Mouse (Mus musculus) forebrain, embryonic 11.5 days (tissue): ENCODE measurements around the gene Tmbim4. TPM values are rescaled to one million over a fixed set of nuclear protein-coding genes. Genes with fewer than 3 reads are reported as not detected.

Experiments used
- ATAC-seq: fragments of 200-750 bp; cut with Nextera tagmentation; replicated peaks from 2 replicates; pipeline ENCODE4 v1.8.0; 2017; ENCODE audit warnings: moderate TSS enrichment; ENCODE audit not compliant: low FRiP score
- DNase-seq: peaks from one replicate; pipeline ENCODE4 v3.0.0-alpha.2; 2017; ENCODE audit warnings: low spot score
- H3K27ac ChIP-seq: fragments of 300-500 bp; sonication (generic); 2 replicates; pipeline ENCODE4 v1.5.1; 2014; ENCODE audit warnings: low read depth, low read length
- H3K27me3 ChIP-seq: fragments of 300-500 bp; sonication (generic); 2 replicates; pipeline ENCODE4 v1.6.1; 2014; ENCODE audit warnings: mild to moderate bottlenecking, low read length, mixed read lengths; ENCODE audit not compliant: control insufficient read depth, insufficient read depth
- H3K36me3 ChIP-seq: fragments of 300-500 bp; sonication (generic); 2 replicates; pipeline ENCODE4 v1.6.1; 2014; ENCODE audit warnings: mild to moderate bottlenecking, low read length, moderate library complexity, mixed read lengths; ENCODE audit not compliant: control insufficient read depth, insufficient read depth
- H3K4me1 ChIP-seq: fragments of 300-500 bp; sonication (generic); replicated peaks from 2 replicates; pipeline ENCODE4 v1.6.1; 2014; ENCODE audit warnings: low read length, mixed read lengths; ENCODE audit not compliant: control insufficient read depth, insufficient read depth
- H3K4me2 ChIP-seq: fragments of 300-500 bp; sonication (generic); 2 replicates; pipeline ENCODE4 v1.6.1; 2014; ENCODE audit warnings: low read depth, mild to moderate bottlenecking, low read length, moderate library complexity, mixed read lengths; ENCODE audit not compliant: severe bottlenecking
- H3K4me3 ChIP-seq: fragments of 300-500 bp; sonication (generic); 2 replicates; pipeline ENCODE4 v1.5.1; 2014; ENCODE audit warnings: low read depth, low read length
- H3K9ac ChIP-seq: fragments of 300-500 bp; sonication (generic); 2 replicates; pipeline ENCODE4 v1.6.1; 2014; ENCODE audit warnings: low read length
- H3K9me3 ChIP-seq: fragments of 300-500 bp; sonication (generic); 2 replicates; pipeline ENCODE4 v1.6.1; 2016; ENCODE audit warnings: low read length, mixed read lengths; ENCODE audit not compliant: control insufficient read depth
- WGBS: fragments of 180-500 bp; shearing (Covaris S2); extraction: QIAGEN DNeasy Blood & Tissue Kit; methylation state at CpG from one replicate; pipeline ENCODE4 v1.1.7; 2014; 5-methylcytosine and 5-hydroxymethylcytosine counted together
- polyA plus RNA-seq: library from polyadenylated mRNA; unstranded; fragments of >200 nt; fragmentation: Nextera tagmentation; extraction: Ambion mirVana; gene quantifications from 2 replicates; pipeline ENCODE4 v1.2.1, GENCODE M21; 2014

The Tmbim4 gene
- polyA plus RNA-seq, 1 experiment from 2014 or later = 74.0 TPM

- DNase-seq (no peak), ATAC-seq (no peak)
- no peaks in the 10 kb centered on the region for H3K36me3 ChIP-seq
- 91% methylated on average over 1 of the region's 1 CpGs for WGBS
- no peak overlapping the region for H3K9ac ChIP-seq
- H3K4me1 ChIP-seq = no peaks in the 10 kb centered on the region
- no peak overlapping the region for H3K4me3 ChIP-seq
- H3K27me3 ChIP-seq = no peaks in the 10 kb centered on the region
- H3K4me2 ChIP-seq = no peak overlapping the region
- no peaks in the 10 kb centered on the region; the same call in 1 of the 2 replicates for H3K9me3 ChIP-seq
- H3K27ac ChIP-seq = no peak overlapping the region
Observed at GRCm38 (mm10) chr10:120168070-120168469, 33.3 kb upstream of the Tmbim4 start.

- H3K27me3 ChIP-seq = no peaks in the 10 kb centered on the region
- no peak overlapping the region for H3K4me3 ChIP-seq
- no peaks in the 10 kb centered on the region for H3K4me1 ChIP-seq
- no peak for ATAC-seq
- H3K27ac ChIP-seq = no peak overlapping the region
- no peak overlapping the region for H3K9ac ChIP-seq
- H3K36me3 ChIP-seq = no peaks in the 10 kb centered on the region
- no peaks in the 10 kb centered on the region; the same call in 1 of the 2 replicates for H3K9me3 ChIP-seq
- no peak for DNase-seq
- H3K4me2 ChIP-seq = no peak overlapping the region
- 69% methylated on average over 10 of the region's 10 CpGs for WGBS
Observed at GRCm38 (mm10) chr10:120169064-120169463, 32.3 kb upstream of the Tmbim4 start.

- WGBS = 85% methylated on average over 5 of the region's 5 CpGs
- Histone ChIP-seq H3K4me1 (no peaks in the 10 kb centered on the region), H3K4me2 (no peak overlapping the region), H3K9ac (no peak overlapping the region), H3K27ac (no peak overlapping the region), H3K9me3 (no peaks in the 10 kb centered on the region; the same call in 1 of the 2 replicates), H3K36me3 (no peaks in the 10 kb centered on the region), H3K27me3 (no peaks in the 10 kb centered on the region), H3K4me3 (no peak overlapping the region)
- no peak for DNase-seq
- no peak for ATAC-seq
Observed at GRCm38 (mm10) chr10:120169841-120170240, 31.5 kb upstream of the Tmbim4 start.

- DNase-seq (no peak), ATAC-seq (no peak)
- Histone ChIP-seq H3K9me3 (no peaks in the 10 kb centered on the region; the same call in 1 of the 2 replicates), H3K4me1 (no peaks in the 10 kb centered on the region), H3K27ac (no peak overlapping the region), H3K4me3 (no peak overlapping the region), H3K4me2 (no peak overlapping the region), H3K9ac (no peak overlapping the region), H3K27me3 (no peaks in the 10 kb centered on the region), H3K36me3 (no peaks in the 10 kb centered on the region)
- 82% methylated on average over 4 of the region's 4 CpGs for WGBS
Observed at GRCm38 (mm10) chr10:120170277-120170676, 31.1 kb upstream of the Tmbim4 start.

GRCm38 (mm10) chr10:120171340-120171739 lies 30.1 kb upstream of the Tmbim4 start:
- Histone ChIP-seq H3K9ac (no peak overlapping the region), H3K4me3 (no peak overlapping the region), H3K4me2 (no peak overlapping the region), H3K36me3 (no peaks in the 10 kb centered on the region), H3K27me3 (no peaks in the 10 kb centered on the region), H3K4me1 (no peaks in the 10 kb centered on the region), H3K27ac (no peak overlapping the region), H3K9me3 (no peaks in the 10 kb centered on the region; the same call in 1 of the 2 replicates)
- DNase-seq (no peak), ATAC-seq (no peak)
- 17% methylated on average over 5 of the region's 5 CpGs for WGBS

- Histone ChIP-seq H3K36me3 (no peaks in the 10 kb centered on the region), H3K4me2 (no peak overlapping the region), H3K4me1 (no peaks in the 10 kb centered on the region), H3K9me3 (no peaks in the 10 kb centered on the region; the same call in 1 of the 2 replicates), H3K27me3 (no peaks in the 10 kb centered on the region), H3K27ac (no peak overlapping the region), H3K9ac (no peak overlapping the region), H3K4me3 (no peak overlapping the region)
- no peak for ATAC-seq
- DNase-seq = no peak
- 91% methylated on average over 15 of the region's 15 CpGs for WGBS
Observed at GRCm38 (mm10) chr10:120174192-120174705, 27.1 kb upstream of the Tmbim4 start.

GRCm38 (mm10) chr10:120182887-120183286 lies 18.5 kb upstream of the Tmbim4 start:
- no peak for ATAC-seq
- Histone ChIP-seq H3K4me1 (no peaks in the 10 kb centered on the region), H3K4me2 (no peak overlapping the region), H3K36me3 (no peaks in the 10 kb centered on the region), H3K9me3 (no peaks in the 10 kb centered on the region), H3K27me3 (no peaks in the 10 kb centered on the region), H3K27ac (no peak overlapping the region), H3K9ac (no peak overlapping the region), H3K4me3 (no peak overlapping the region)
- WGBS = 93% methylated on average over 1 of the region's 1 CpGs
- DNase-seq = no peak

GRCm38 (mm10) chr10:120183342-120183741 lies 18.0 kb upstream of the Tmbim4 start:
- ATAC-seq (no peak), DNase-seq (no peak)
- WGBS = 91% methylated on average over 2 of the region's 2 CpGs
- Histone ChIP-seq H3K27ac (no peak overlapping the region), H3K27me3 (no peaks in the 10 kb centered on the region), H3K4me2 (no peak overlapping the region), H3K9ac (no peak overlapping the region), H3K9me3 (no peaks in the 10 kb centered on the region), H3K4me3 (no peak overlapping the region), H3K4me1 (no peaks in the 10 kb centered on the region), H3K36me3 (no peaks in the 10 kb centered on the region)

GRCm38 (mm10) chr10:120188513-120188912 lies 12.9 kb upstream of the Tmbim4 start:
- WGBS = 71% methylated on average over 2 of the region's 2 CpGs
- Histone ChIP-seq H3K36me3 (no peaks in the 10 kb centered on the region), H3K27me3 (no peaks in the 10 kb centered on the region), H3K9me3 (no peaks in the 10 kb centered on the region), H3K4me3 (no peak overlapping the region), H3K9ac (no peak overlapping the region), H3K27ac (no peak overlapping the region), H3K4me1 (no peaks in the 10 kb centered on the region), H3K4me2 (no peak overlapping the region)
- DNase-seq = no peak
- ATAC-seq = no peak
